Mouse (Mus musculus) right cerebral cortex, postnatal 4 days (tissue): Measurements from ENCODE around the gene E2f1.

Source experiments
- DNase-seq: peaks from one replicate; pipeline ENCODE4 v3.0.0-alpha.2; 2022

E2f1 gene

DNA sequence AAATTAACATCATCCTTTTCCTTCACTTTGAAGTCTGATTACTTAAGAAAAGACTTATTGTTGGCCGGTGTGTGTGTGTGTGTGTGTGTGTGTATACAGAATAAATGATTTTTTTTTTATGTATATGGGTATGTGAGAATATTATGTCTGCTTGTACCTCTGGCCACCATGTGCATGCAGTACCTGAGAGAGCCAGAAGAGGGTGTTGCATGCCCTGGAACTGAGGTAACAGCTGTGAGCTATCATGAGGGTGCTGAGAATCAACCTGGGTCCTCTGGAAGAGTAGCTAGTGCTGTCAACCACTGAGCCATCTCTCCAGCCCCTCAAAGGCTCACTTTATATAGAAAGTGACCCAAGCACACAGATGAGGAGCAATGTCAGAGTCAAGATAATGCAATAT lies 11.7 kb upstream of the E2f1 start:
- no peak for DNase-seq

DNA sequence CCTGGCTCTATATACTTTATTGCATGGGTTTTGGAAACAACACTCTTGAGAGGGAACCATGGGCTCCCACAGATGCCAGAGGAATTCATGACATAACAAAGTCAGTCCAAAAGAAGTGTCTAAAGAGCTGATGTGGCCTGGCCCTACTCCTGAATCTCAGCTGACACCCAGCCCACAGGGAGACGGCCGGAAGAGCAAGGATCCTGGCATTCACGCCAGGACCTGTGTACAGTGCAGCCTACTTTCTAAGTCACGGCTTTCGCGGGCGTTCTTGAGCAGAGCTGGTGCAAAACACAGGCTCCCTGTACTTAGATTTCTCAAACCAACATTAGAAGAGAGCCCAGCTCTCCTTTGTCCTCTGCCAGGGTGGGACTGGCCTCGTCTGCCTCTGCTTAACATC lies 10.9 kb upstream of the E2f1 start:
- no peak for DNase-seq

DNA sequence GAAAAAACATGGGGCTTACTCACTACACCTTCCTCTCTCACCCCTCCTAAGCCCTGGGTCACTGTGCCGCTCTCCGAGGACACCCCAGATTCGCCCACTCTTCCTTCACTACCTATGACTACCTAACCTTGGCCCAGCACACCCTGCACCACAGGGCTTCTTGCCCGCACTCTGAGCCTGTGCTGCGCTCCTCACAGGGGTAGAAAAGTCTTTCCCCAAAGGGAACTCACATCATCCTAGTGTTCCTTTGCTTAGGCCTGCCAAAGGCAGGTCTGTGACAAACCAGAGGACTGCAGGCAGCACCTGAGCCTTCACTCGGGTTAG lies 8.0 kb upstream of the E2f1 start:
- DNase-seq, result no peak

DNA sequence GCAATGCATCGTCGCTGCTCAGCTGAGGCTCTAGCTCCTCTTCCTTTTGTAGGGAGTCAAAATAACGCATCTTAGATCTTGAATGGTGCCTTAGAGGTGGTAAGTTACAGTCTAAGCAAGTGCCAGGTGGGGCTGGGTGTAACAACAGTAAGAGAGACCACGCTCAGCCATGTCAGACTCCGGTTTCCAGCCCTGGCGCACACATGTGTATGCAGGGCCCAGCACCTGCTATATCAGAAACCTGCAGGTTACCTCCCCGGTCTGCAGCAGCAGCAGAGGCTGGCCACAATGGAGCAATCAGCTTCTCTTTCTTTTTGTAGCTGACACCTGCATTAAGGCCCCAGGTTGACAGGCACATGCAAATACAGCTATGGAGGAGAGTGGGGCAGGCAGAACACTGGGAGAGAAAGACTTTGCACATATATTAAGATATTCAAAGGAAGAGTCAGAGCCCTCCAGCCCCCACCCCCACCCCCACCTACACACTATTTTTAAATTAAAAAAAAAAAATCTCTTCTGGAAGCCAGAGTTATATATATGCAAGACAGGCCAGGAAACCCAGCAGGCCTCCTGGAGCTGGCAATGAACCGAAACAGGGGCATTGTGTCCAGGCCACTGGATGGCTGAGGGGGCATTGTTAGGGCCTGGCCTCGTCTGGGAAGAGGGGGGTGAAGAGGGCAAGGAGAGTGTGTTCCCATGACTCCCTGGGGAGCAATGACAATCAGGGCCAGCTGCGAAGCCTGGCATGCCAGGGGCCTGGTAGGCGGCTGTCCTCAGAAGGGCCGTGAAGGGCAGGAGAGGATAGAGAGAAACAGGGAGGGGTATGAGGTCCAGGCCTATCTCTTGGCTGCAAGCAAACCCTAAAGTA lies 7.4 kb upstream of the E2f1 start:
- DNase-seq, result no peak

DNA sequence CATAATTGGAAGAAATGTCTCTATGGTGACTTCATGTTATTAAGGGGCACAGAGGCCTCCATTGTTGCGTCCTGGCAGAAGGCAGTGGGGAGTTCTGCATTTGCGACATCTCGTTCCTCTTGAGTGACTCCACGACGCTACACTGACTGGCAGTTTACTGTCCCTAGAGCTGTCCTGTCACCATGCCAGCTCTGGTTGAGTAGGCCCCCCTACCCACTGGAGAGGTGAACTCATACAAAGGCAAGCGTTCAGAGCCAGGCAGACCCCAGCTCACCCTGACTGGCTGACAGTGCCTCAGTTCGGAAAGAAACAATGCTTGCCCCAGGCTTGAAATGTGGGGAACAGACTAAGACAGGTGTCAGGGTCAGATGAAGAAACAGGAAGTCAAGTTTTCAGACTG lies 4.6 kb upstream of the E2f1 start:
- no peak for DNase-seq

DNA sequence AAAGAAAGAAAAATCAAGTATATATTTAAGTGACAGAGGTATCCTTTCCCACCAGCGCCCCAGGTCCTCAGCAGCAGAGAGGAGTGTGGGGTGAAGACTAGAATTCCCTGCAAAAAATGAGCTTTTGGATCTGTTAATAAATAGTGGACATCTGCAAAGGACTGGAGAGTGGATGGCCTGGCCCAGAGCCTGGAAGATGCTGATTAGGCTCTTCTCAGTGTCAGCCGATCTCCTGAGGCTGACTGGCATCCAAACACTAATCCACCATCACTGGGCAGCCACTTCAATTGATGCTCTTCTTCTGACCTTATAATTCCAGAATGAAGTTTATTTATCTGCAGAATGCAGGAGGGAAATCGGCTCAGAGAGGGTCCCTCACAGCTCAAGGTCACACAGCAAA lies 3.3 kb upstream of the E2f1 start:
- DNase-seq, result no peak

DNA sequence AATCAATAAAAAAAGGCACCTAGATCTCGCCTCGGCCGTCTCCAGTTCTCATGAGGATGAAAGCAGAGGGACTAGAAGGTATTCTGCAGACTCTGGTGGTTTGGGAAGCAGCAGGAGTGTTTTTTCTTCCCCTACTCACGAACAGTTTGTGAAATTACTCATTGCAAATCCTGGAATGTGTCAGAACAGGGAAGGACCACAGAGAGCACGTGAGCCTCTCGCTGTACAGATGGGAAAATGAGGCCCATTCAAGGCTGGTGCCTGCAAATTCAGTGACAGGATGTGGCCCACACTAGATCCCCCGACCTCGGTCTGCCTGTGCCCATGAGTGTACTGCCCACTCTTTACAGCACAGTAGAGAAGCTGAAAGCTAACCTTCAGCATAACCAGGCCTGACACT lies 2.3 kb upstream of the E2f1 start:
- DNase-seq, result no peak

DNA sequence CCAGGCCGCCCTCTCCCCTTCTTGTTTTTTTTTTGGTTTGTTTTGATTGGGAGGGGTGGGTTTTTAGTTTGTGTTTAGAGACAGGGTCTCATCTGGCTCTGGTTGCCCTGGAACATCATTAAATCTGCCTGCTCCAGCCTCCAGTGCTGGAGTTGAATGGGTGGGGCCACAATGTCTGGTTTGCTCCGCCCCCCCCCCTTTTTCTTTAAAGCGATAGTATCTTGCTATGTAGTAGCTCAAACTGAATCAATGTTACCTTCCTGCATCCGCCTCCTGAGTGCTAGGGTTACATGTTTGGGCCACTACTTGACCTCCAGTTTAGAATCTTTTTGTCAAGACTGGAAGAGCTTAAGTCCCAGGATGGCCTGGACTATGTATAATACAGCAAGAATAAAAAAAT lies 1.6 kb upstream of the E2f1 start:
- DNase-seq, result no peak

DNA sequence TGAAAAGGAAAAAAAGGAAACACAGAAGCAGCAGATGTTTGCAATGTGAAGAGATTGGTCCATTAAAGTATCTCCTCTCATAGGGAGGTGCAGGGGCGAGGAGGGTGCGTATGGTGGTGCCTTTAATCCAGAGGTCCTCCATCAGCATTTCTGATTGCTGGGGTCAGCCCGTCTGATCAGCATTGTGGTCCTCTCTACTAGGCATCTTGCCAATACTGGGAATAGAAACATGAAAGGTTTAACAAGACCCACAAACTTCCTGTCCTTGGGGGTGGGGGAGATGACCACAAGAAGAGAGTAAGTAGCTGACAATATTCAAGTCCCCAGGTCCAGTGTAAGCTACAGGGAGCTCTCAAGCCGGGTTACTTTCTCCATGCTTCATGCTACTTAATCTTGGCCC lies 974 bp upstream of the E2f1 start:
- DNase-seq, result no peak

DNA sequence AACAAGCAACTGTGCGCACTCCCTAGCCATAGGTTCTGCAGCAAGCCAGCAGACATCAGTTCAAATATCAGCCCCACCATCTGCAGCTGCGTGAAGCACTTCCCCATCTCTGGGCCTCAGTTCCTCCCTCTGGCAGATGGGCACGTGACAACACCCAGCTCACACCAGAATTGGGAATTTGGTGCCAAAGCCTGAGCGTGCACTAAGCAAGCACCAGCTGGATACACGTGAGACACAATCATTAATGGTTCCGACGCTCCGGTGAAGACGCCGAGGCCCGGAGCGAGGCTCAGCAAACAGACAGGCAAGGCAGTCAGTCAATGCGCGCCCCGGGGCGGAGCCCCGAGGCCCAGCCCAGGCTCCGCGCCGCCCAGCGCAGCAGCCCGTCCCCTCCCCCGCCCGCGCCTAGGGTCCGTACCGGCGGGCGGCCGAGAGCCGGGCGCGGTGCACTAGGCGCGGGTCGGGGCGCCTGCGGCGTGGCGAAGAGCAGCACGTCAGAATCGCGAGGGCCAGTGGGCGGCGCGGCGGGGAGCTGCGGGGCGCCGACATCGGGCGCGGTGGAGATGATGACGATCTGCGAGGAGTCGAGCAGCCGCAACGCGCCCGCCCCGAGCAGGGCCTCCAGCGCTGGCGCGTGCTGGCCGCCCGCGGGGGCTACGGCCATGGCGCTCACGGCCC lies 482 bp downstream of the E2f1 start:
- peak; percentile 57 for DNase-seq

DNA sequence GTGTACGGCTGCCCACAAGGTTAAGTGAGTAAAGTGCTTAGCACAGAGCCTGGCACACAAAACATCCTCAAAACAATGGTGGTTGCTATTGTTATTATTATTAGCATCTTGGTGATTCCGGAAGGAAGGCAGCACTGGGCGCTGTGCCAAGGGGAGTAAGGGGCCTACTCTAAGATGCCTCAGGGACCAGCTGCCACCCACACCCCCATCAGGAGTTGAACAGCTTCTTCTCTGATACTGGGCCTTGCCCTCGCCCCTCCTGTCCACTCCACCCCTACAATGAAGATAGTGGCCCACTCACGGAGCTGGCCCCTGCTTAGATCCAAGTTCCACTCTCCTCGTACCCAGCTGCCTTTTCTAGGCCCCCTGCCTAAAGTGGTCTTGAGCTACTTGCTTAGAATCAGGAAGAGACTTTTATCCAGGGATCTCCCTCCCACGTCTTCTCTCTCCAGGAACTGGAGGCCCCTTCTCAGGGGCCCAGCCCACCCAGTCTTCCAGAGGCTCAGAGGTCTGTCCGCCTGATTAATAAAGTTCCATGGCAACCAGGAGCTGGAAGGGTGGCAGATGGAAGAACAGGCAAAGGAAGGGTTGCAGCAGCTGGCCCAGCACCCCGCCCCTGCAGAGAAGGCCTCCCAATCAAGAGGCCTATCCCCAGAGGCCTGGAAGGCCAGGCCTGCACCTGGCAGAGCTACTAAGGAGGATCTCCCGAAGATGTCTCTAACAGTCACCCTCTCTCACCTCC lies 1.2 kb downstream of the E2f1 start:
- peak; percentile 55 for DNase-seq

DNA sequence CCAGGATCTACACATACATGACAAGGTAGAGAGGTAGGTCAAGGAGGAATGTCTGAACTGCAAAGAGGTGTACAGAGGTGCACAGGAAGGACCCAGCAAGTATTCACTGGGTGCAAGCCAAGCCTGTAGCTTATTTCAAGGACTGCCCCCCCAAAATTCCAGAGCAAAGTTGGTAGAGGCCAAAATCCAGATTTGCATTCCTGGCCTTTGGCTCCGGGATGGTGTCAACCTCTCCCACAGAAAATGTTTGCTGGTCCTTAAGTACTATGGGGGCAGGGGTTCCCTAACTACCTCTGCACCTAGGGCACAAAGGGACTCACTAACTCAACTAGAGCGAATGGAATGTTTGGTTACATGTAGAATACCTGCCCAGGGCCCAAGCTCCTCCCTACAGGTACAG lies 1.9 kb downstream of the E2f1 start:
- DNase-seq, result no peak

DNA sequence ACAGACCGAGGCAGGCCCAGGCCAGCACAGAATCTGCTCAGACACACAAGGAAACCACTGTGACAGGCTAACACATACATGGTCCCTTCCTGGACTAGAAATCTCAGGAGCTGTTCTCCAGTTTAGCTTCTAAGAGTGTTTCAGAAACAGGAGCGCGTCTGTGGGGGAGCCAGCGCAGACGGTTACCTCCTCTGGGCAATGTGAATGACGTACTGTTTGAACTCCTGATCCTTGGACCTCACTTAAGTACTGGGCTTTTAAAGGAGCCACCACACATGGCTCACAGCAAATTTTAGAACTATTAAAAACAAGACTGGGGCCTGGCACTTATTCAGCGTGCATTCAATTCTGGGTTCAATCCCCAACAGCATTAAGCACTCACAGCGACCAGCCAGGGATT lies 3.1 kb downstream of the E2f1 start:
- DNase-seq, result no peak

DNA sequence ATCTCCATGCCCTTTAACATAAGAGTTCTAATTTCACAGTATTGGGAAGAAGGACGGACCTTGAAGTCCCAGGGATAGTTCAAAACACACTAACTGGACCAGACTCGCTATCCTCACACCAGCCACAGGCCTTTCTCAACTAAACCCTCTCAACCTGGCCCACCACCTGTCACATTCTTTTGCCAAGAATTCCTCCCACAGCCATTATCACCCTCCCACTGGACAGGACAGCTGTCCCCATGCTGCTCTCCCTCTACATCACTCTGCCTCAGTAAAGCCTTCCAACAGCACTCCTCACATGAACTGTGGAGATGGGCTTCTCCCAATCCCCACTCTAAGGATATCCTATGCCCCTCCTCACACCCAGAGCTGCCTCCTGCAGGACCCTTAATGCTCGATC lies 4.1 kb downstream of the E2f1 start:
- DNase-seq, result no peak

DNA sequence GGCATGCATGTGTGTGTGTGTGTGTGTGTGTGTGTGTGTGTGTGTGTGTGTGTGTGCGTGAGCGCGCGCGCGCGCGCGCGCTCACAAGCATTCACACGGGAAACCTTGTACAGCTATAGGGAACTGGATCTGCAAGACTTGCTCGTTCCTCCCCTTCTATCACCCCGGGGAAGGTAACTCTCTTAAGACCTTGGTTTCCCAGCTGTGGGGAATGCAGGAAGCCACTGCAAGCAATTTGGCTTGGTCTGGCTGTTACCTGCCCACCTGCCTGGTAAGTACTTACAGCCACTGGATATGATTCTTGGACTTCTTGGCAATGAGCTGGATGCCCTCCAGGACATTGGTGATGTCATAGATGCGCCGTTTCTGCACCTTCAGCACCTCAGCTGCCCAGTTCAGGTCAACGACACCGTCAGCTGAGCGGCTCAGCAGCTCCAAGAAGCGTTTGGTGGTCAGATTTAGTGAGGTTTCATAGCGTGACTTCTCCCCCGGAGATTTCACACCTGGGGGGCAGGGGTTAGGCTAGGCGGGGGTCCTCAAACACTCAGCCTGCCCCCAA lies 6.0 kb downstream of the E2f1 start:
- DNase-seq, result no peak

DNA sequence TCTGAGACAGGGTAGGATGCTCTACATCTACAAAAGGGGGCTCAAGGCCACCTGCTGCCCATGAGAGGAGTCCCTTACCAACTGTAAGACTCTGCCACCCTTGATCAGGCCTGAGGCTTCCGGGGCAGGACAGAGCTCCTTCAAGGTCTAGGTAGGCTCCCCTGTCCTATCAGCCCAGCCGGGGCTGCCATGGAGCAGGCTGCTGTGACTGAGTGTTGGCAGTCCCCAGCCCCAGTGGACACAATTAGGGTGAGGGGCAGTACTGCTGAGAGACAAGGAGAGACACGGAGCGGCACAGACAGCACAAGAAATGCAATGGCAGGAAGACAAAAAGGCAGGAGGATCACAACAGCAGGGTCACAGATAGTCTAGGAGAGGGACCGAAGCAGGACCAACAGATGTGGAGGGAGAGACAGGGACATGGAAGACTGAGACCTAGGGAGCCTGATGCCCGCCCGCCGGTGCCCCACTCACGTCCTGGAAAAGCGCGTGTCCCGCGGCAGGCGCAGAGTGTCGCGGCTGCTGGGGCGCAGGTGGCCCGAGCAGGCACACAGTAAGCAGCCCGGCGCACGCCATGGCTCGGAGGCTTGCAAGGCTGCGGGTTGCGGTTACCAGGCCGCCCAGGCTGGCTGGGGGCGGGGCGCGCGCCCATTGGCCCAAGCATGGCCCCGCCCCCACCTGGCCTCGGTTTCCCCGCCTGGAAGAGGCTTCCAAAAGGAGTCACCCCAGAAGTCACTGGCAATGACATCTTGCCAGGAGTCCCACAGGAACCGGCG lies 11.2 kb downstream of the E2f1 start, which contains the start of gene Necab3:
TSS of gene Necab3 (minus strand) at position 627 of the 776 bp plus-strand sequence.
- peak; percentile 50 for DNase-seq

DNA sequence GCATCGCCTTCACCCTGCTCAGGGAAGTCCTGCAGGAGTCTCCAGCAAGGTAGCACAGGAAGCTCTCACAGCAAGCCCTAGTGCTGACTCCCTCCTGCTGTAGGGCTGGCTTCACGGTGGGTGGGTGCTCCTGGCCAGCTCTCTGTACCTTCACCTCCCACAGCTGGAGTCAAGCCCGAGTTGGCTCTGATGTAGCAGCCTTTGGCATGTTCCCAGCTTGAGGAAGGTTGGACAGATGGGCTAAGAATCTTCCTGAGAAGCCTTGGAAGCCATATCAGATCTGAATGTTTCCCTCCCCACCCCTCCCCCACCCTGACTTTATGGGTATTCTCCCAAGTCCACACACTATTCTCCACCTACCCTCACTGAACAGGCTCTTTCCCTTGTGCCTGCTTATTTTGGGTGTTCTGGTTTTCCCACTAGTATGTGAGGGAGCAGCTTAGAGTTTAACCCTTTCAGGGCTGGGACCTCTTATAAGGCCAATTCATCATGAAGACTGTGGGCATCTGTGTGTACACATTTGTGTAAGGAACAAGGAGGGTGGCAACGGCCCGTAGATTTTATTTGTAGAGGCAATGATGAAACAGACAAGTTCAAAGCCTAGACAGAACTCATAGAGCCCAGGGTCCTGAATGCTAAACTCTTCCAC lies 12.4 kb downstream of the E2f1 start:
- DNase-seq, result no peak

DNA sequence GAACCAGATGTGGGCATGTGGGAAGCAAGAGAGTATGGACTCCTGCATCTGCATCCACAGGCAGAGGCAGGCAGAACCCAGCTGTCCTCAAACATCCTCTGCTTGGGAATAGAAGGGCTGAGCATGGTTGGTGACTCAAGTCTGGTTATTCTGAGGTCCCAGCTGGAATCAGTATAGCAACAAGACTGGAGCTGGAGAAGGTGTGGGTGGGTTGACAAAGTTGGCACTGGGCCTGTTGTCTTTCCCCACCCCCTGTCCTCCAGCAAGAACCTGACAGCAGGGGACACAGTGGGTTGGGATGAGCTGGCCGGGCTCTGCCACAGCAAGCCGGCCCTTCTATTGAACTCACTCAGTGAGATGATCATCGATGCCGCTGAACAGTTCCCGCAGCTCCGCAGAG lies 14.5 kb downstream of the E2f1 start:
- DNase-seq, result no peak

DNA sequence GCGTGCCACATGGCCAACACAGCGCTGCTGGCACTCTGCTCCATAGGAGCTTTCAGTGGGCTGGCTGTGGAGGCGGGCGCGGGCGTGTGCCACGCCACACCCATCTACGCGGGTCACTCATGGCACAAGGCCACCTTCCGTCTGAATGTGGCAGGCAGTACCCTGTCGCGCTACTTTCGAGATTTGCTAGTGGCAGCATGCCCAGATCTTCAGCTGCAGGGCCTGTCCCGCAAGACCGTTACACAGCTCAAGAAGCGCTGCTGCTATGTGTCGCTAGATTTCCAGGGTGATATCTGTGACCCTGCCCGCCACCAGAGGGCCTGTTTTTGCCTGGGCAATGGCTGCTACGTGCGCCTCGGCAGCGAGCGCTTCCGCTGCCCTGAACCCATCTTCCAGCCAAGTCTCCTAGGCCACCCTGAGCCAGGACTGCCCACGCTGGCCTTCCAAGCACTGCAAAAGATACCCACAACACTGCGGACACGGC lies 17.2 kb downstream of the E2f1 start:
- DNase-seq, result peak; percentile 73

DNA sequence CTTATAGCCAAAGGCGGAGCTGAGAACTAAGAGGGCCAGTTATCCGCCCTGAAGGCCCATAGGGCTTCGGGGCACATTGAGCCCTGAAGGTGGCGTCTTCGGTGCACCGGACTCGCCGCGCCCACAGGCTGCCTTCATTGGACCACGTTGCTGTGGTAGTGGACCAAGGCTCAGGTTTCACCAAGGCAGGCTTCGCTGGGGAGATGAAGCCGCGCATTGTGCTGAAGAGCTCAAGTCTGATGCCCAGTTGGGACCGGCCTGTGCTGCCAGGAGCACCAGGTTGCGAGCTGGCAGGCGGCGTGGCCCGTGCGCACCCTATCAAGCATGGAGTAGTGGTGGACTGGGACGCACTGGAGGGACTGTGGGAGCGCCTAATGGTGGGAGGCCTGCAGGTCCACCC lies 17.8 kb downstream of the E2f1 start:
- no peak for DNase-seq

DNA sequence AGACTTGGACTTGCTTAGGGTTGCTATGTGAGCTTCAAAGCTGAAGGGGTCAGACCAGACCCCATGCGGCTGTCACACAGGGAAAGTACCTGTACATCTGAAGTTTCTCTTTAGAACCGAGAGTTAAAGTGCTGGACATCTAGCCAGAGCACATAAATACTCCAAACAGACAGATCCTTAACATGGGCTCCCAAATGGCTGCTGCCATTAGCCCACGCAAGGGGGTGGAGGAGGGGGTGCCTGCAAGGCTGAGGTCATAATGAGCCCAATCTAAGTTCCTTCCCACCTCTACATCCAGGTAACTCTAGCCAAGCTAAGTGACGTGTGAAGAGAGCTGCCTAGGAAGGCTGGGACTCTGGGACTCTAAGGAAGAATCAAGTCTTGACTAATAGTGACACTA lies 18.2 kb downstream of the E2f1 start, which contains the start of gene Actl10:
TSS of gene Actl10 (plus strand) at position 301 of the 400 bp plus-strand sequence.
- no peak for DNase-seq

DNA sequence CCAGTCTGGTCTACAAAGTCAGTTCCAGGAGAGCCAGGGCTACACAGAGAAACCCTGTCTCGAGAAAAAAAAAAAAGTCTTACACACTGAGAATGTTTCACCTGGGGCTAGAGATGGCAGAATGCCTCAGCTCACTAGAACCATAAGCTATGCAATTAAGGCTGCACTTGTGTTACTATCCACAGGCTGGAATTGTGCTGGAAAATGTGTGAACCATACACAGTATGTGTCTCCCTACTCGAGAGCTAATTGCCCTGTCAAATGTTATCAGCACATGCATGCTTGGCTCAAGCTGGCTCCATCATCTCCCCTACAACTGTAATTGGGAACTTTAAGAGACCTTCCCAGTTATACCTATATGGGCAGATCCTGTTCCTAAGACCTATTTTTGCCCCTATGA lies 18.8 kb downstream of the E2f1 start:
- DNase-seq, result no peak
